Mouse (Mus musculus): ENCODE data around the gene Ccer1. TPM values are rescaled to one million over a fixed set of nuclear protein-coding genes. Genes with fewer than 3 reads are reported as not detected.

Ccer1 gene
- polyA plus RNA-seq (2014; fragmentation: Nextera tagmentation; extraction: Ambion mirVana), result not detected in 2 replicates

GRCm38 (mm10) chr10:97692913-97693312 is at the start of gene Ccer1:
TSS of gene Ccer1 (plus strand) at chr10:97693059.
- no peaks in the 10 kb centered on the region for H3K4me1 ChIP-seq (ENCODE audit: control insufficient read depth, insufficient read depth, low read length)
- H3K4me3 ChIP-seq (ENCODE audit: low read depth, low read length), result no peak within 1 kb of the TSS
- ATAC-seq (ENCODE audit: insufficient read depth, low FRiP score, low TSS enrichment) (no peak), DNase-seq (ENCODE audit: low spot score) (no peak)
- H3K9me3 ChIP-seq (ENCODE audit: control insufficient read depth, low read length), result no peaks in the 10 kb centered on the region
- 80% methylated on average over 20 of the region's 20 CpGs for WGBS
- H3K36me3 ChIP-seq (ENCODE audit: control insufficient read depth, insufficient read depth, low read length), result no peaks in the 10 kb centered on the region
- H3K27me3 ChIP-seq (ENCODE audit: control insufficient read depth, insufficient read depth, low read length), result no peaks in the 10 kb centered on the region
- H3K27ac ChIP-seq (ENCODE audit: low read depth, low read length), result no peak within 1 kb of the TSS
- H3K4me2 ChIP-seq (ENCODE audit: low read depth), result no peak within 1 kb of the TSS
- no peak within 1 kb of the TSS for H3K9ac ChIP-seq (ENCODE audit: low read length)

GRCm38 (mm10) chr10:97643768-97644167 is 49.1 kb upstream of the Ccer1 start, which contains the start of gene Epyc:
TSS of gene Epyc (plus strand) at chr10:97644068.
- H3K4me1 ChIP-seq (ENCODE audit: control insufficient read depth, insufficient read depth, low read length), result no peaks in the 10 kb centered on the region
- no peak within 1 kb of the TSS for H3K4me3 ChIP-seq (ENCODE audit: low read depth, low read length)
- WGBS, result 85% methylated on average over 2 of the region's 2 CpGs
- no peaks in the 10 kb centered on the region for H3K27me3 ChIP-seq (ENCODE audit: control insufficient read depth, insufficient read depth, low read length)
- no peak within 1 kb of the TSS for H3K27ac ChIP-seq (ENCODE audit: low read depth, low read length)
- DNase-seq (ENCODE audit: low spot score), result no peak
- no peaks in the 10 kb centered on the region for H3K9me3 ChIP-seq (ENCODE audit: control insufficient read depth, low read length)
- no peaks in the 10 kb centered on the region for H3K36me3 ChIP-seq (ENCODE audit: control insufficient read depth, insufficient read depth, low read length)
- H3K9ac ChIP-seq (ENCODE audit: low read length), result no peak within 1 kb of the TSS
- H3K4me2 ChIP-seq (ENCODE audit: low read depth), result no peak within 1 kb of the TSS
- no peak for ATAC-seq (ENCODE audit: insufficient read depth, low FRiP score, low TSS enrichment)

- Histone ChIP-seq H3K9me3 (ENCODE audit: control insufficient read depth, low read length) (no peaks in the 10 kb centered on the region), H3K9ac (ENCODE audit: low read length) (no peak overlapping the region), H3K36me3 (ENCODE audit: control insufficient read depth, insufficient read depth, low read length) (no peaks in the 10 kb centered on the region), H3K4me2 (ENCODE audit: low read depth) (no peak overlapping the region), H3K27ac (ENCODE audit: low read depth, low read length) (no peak overlapping the region), H3K4me3 (ENCODE audit: low read depth, low read length) (no peak overlapping the region), H3K4me1 (ENCODE audit: control insufficient read depth, insufficient read depth, low read length) (no peaks in the 10 kb centered on the region), H3K27me3 (ENCODE audit: control insufficient read depth, insufficient read depth, low read length) (no peaks in the 10 kb centered on the region)
- ATAC-seq (ENCODE audit: insufficient read depth, low FRiP score, low TSS enrichment) (no peak), DNase-seq (ENCODE audit: low spot score) (no peak)
- 73% methylated on average over 2 of the region's 2 CpGs for WGBS
These were observed 42.5 kb upstream of the Ccer1 start for GRCm38 (mm10) chr10:97650334-97650733.

GRCm38 (mm10) chr10:97659489-97659888 is 33.4 kb upstream of the Ccer1 start:
- Histone ChIP-seq H3K9me3 (ENCODE audit: control insufficient read depth, low read length) (no peaks in the 10 kb centered on the region), H3K4me2 (ENCODE audit: low read depth) (no peak overlapping the region), H3K4me1 (ENCODE audit: control insufficient read depth, insufficient read depth, low read length) (no peaks in the 10 kb centered on the region), H3K9ac (ENCODE audit: low read length) (no peak overlapping the region), H3K4me3 (ENCODE audit: low read depth, low read length) (no peak overlapping the region), H3K27ac (ENCODE audit: low read depth, low read length) (no peak overlapping the region), H3K27me3 (ENCODE audit: control insufficient read depth, insufficient read depth, low read length) (no peaks in the 10 kb centered on the region), H3K36me3 (ENCODE audit: control insufficient read depth, insufficient read depth, low read length) (no peaks in the 10 kb centered on the region)
- ATAC-seq (ENCODE audit: insufficient read depth, low FRiP score, low TSS enrichment) (no peak), DNase-seq (ENCODE audit: low spot score) (no peak)
- WGBS, result 90% methylated on average over 1 of the region's 1 CpGs

GRCm38 (mm10) chr10:97668656-97669055 is 24.2 kb upstream of the Ccer1 start:
- Histone ChIP-seq H3K4me2 (ENCODE audit: low read depth) (no peak overlapping the region), H3K4me1 (ENCODE audit: control insufficient read depth, insufficient read depth, low read length) (no peaks in the 10 kb centered on the region), H3K27me3 (ENCODE audit: control insufficient read depth, insufficient read depth, low read length) (no peaks in the 10 kb centered on the region), H3K27ac (ENCODE audit: low read depth, low read length) (no peak overlapping the region), H3K9ac (ENCODE audit: low read length) (no peak overlapping the region), H3K36me3 (ENCODE audit: control insufficient read depth, insufficient read depth, low read length) (no peaks in the 10 kb centered on the region), H3K9me3 (ENCODE audit: control insufficient read depth, low read length) (no peaks in the 10 kb centered on the region), H3K4me3 (ENCODE audit: low read depth, low read length) (no peak overlapping the region)
- ATAC-seq (ENCODE audit: insufficient read depth, low FRiP score, low TSS enrichment) (no peak), DNase-seq (ENCODE audit: low spot score) (peak; percentile 15)
- 56% methylated on average over 4 of the region's 4 CpGs for WGBS

- 73% methylated on average over 4 of the region's 4 CpGs for WGBS
- H3K27me3 ChIP-seq (ENCODE audit: control insufficient read depth, insufficient read depth, low read length), result no peaks in the 10 kb centered on the region
- no peak overlapping the region for H3K27ac ChIP-seq (ENCODE audit: low read depth, low read length)
- ATAC-seq (ENCODE audit: insufficient read depth, low FRiP score, low TSS enrichment) (no peak), DNase-seq (ENCODE audit: low spot score) (peak; percentile 16)
- no peak overlapping the region for H3K4me3 ChIP-seq (ENCODE audit: low read depth, low read length)
- no peaks in the 10 kb centered on the region for H3K4me1 ChIP-seq (ENCODE audit: control insufficient read depth, insufficient read depth, low read length)
- H3K9me3 ChIP-seq (ENCODE audit: control insufficient read depth, low read length), result no peaks in the 10 kb centered on the region
- no peak overlapping the region for H3K9ac ChIP-seq (ENCODE audit: low read length)
- no peaks in the 10 kb centered on the region for H3K36me3 ChIP-seq (ENCODE audit: control insufficient read depth, insufficient read depth, low read length)
- no peak overlapping the region for H3K4me2 ChIP-seq (ENCODE audit: low read depth)
These were observed 22.7 kb upstream of the Ccer1 start for GRCm38 (mm10) chr10:97670202-97670601.

GRCm38 (mm10) chr10:97673239-97673638 is 19.6 kb upstream of the Ccer1 start:
- WGBS, result 76% methylated on average over 2 of the region's 2 CpGs
- no peak for ATAC-seq (ENCODE audit: insufficient read depth, low FRiP score, low TSS enrichment)

GRCm38 (mm10) chr10:97682981-97683380 is 9.9 kb upstream of the Ccer1 start:
- Histone ChIP-seq H3K36me3 (ENCODE audit: control insufficient read depth, insufficient read depth, low read length) (no peaks in the 10 kb centered on the region), H3K9ac (ENCODE audit: low read length) (no peak overlapping the region), H3K27ac (ENCODE audit: low read depth, low read length) (no peak overlapping the region), H3K4me3 (ENCODE audit: low read depth, low read length) (no peak overlapping the region), H3K4me2 (ENCODE audit: low read depth) (no peak overlapping the region), H3K4me1 (ENCODE audit: control insufficient read depth, insufficient read depth, low read length) (no peaks in the 10 kb centered on the region), H3K9me3 (ENCODE audit: control insufficient read depth, low read length) (no peaks in the 10 kb centered on the region), H3K27me3 (ENCODE audit: control insufficient read depth, insufficient read depth, low read length) (no peaks in the 10 kb centered on the region)
- no peak for DNase-seq (ENCODE audit: low spot score)
- no peak for ATAC-seq (ENCODE audit: insufficient read depth, low FRiP score, low TSS enrichment)

More at GRCm38 (mm10) chr10:97673239-97673638, 19.6 kb upstream of the Ccer1 start:
- Histone ChIP-seq H3K4me2 (ENCODE audit: low read depth) (no peak overlapping the region), H3K4me1 (ENCODE audit: control insufficient read depth, insufficient read depth, low read length) (no peaks in the 10 kb centered on the region), H3K9me3 (ENCODE audit: control insufficient read depth, low read length) (no peaks in the 10 kb centered on the region), H3K4me3 (ENCODE audit: low read depth, low read length) (no peak overlapping the region), H3K9ac (ENCODE audit: low read length) (no peak overlapping the region), H3K36me3 (ENCODE audit: control insufficient read depth, insufficient read depth, low read length) (no peaks in the 10 kb centered on the region), H3K27ac (ENCODE audit: low read depth, low read length) (no peak overlapping the region), H3K27me3 (ENCODE audit: control insufficient read depth, insufficient read depth, low read length) (no peaks in the 10 kb centered on the region)
- no peak for DNase-seq (ENCODE audit: low spot score)

- WGBS, result 89% methylated on average over 1 of the region's 1 CpGs
- no peak for ATAC-seq (ENCODE audit: insufficient read depth, low FRiP score, low TSS enrichment)
These were observed 5.7 kb upstream of the Ccer1 start for GRCm38 (mm10) chr10:97687198-97687597.

More at GRCm38 (mm10) chr10:97687198-97687597, 5.7 kb upstream of the Ccer1 start:
- Histone ChIP-seq H3K4me1 (ENCODE audit: control insufficient read depth, insufficient read depth, low read length) (no peaks in the 10 kb centered on the region), H3K4me2 (ENCODE audit: low read depth) (no peak overlapping the region), H3K4me3 (ENCODE audit: low read depth, low read length) (no peak overlapping the region), H3K27ac (ENCODE audit: low read depth, low read length) (no peak overlapping the region), H3K27me3 (ENCODE audit: control insufficient read depth, insufficient read depth, low read length) (no peaks in the 10 kb centered on the region), H3K9me3 (ENCODE audit: control insufficient read depth, low read length) (no peaks in the 10 kb centered on the region), H3K9ac (ENCODE audit: low read length) (no peak overlapping the region), H3K36me3 (ENCODE audit: control insufficient read depth, insufficient read depth, low read length) (no peaks in the 10 kb centered on the region)
- no peak for DNase-seq (ENCODE audit: low spot score)
